Mouse (Mus musculus) kidney, postnatal 25 days (tissue): ENCODE measurements around the gene Rgsl1.

ENCODE experiments used
- DNase-seq, 2 experiments: peaks; one replicate each; pipeline ENCODE4 v3.0.0; 2021; ENCODE audit warnings: mixed read lengths in 2 of 2

Gene Rgsl1

DNA sequence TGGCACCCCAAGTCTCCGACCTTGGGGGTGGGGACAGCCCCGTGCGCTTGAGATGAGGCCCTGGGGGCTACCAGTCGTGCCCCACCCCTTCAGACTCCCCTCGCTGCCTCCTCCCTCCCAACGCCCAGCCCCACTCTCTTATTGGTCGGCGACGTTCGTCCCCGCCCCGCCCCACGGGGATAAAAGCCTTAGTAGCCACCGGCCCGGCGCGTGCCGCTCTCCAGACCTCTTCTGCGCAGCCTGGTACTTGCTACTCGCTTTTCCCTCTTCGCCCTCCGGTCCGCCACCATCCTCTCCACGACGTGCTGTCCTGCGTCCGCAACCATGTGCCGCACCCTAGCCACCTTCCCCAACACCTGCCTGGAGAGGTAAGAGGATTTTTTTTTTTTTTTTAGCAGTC, 103.8 kb downstream of the Rgsl1 start, which contains the start of gene Rgs16:
Gene Rgs16, plus strand, starts transcription at position 205 of the 400 bp plus-strand sequence.
- peak; percentile 81 to 88 for DNase-seq

DNA sequence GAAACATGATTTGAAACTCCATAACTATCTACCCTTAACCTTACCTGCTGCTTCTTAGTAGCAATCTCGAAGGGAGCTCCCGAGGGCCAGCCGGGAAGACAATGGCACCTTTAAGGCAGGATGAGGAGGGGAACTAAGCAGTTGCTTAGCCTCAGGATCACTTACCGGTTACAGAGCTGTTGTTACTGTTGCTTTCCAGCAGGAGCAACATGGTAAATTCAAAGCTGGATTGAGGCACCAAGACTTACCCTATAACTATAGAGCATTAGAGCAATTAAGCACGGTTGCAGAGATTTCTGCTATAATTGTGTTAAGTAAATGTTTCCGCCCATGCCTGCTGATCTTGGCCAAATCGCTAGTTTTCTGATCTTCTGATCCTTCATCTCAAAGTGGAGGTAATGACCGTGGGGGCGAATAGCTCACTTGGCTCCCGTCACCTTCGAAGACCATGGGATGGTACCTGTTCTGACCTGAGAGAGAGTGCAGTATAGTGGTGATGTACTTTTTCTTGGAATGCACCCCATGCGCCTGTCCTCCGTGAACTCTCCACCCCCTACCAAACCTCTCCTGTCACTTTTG, 104.4 kb downstream of the Rgsl1 start:
- no peak for DNase-seq

DNA sequence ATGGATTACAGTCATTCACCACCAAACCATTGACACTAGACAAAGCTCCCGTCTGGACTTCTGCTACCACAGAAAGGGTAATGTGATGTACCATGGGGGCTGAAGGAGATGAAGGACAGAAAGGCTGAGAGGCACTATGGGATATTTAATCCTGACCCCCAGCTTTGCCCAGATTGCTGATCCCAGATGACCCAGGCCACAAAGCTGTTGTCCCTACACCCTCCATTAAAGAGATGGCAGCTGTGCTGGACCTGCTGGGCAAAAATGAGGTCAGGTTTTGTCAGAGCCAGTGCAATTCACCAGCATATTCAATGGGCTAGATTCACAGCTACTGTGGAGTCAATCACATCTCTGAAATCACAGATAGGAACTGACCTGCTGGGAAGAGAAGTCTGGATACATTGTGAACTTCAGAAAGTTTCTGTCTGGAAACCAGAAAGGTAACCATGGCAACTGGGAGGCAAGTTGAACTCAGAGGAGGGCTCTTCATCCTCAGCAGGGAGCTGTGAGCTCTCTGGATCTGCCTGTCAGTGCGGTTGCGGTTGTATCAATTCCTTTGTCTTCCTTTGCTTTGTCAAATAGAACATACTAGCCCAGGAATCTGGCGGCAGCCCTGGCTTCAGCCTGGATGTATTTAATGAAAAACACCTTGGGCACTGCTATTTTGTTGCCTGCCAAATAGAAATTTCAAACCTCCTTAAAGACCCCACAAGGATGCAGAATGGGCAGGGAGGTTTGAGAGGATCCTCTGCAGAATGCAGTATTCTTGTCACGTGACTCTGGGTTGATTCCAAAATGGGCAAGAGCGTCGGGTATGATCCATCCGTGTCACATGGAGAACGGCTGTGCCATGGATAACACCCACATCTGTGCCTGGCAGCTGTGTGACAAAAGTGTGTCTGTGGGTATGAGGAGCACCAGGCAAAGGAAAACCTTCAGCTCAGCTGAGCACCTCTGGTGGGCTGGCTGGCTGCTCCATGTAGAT, 106.5 kb downstream of the Rgsl1 start:
- DNase-seq, result no peak

DNA sequence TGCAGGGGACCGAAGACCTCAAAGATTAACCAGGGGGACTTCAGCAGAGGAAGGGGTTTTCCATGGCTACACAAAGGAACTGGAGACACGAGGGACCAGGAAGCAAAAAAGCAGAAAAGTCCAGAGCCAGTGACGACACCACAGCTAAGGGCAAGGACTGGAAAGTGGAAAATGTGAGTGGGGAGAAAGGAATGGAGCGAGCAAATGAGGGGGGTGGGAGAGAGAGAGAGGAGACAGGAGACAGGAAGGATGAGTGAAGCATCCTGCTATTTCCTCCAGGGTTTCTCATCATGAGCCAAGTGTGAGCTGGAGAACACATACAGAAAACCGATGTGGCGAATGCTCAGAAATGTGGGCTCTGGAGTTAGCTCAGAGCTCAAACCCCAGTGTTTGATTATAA, 107.8 kb downstream of the Rgsl1 start:
- DNase-seq, result no peak

DNA sequence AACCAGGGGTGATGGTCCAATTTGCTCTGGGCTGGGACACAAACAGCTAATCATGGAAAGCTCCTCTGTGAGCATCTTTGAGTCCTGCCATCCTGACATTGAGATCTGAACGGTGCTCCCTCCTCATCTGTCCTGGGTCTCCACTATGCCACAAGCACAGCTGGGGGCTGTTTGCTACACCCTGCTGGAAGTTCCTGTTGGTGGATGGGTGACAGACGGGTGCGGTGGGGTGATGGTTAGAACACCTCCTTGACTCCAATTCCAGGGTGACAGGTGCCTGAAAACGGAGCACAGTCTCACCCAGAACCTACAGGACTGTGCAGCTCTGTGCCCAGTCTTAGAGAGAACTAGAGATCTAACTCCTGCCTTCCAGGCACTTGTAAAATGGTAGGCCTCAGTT, 109.1 kb downstream of the Rgsl1 start:
- DNase-seq, result no peak

DNA sequence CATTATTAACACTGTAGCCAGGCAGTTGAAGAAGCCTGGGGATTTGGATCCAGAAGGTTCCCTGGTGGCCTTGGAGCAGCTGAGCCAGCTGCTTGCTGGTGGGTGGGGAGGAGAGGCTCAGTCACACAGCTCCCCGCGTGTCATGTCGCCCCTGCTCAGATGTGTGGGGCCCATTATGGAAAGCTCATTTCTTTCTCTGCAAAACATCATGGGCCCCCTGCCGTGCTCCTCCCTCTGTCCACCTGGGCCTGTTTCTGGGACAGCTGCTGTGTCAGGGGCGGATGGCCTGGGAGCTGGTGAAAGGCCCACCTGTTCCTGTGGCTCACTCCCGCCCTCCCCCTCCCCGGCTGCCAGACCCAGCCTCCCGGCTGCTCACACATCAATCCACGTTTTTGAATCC, 110.8 kb downstream of the Rgsl1 start:
- DNase-seq, result no peak

DNA sequence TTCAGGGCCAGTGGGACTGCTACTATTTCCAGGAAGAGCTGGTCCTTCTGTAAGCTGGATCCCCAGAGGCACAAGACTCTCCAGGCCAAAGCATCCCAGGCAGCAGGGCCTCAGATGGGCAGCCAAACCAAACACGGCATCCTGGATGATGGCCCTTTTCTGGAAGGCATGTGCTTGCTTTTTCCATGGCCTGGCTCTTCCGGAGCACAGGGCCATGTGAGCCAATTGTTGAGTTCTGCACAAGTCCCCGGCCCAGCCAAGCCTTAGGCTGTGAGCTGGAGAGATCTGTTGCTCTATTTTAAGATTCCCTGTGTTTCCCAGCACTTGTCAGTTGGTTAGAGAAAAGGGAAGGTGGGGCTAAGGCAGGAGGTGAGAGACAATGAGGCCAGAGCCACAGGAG, 113.3 kb downstream of the Rgsl1 start:
- DNase-seq, result peak; percentile 52 to 74

DNA sequence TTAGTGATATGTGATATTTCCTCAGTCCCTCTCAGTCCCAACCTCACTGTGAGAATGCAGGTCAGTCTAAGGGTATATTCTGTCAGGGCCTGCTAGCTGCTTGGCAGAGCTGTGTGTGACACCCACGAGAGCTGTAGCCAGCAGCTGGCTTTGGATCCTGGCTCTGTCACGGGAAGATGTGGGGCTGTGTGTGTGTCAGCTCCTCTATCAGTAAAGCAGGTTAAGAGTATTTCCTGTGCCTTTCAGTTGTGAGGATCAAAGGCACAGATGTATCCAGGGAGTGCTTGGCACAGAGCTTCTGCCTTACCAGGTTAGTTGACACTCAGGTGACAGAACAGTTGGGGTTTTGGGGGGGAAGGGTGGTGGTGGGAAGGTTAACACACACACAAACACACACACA, 114.1 kb downstream of the Rgsl1 start:
- DNase-seq, result no peak
